Mouse (Mus musculus): ENCODE results near the gene Itgb3.

- no peak for TF ChIP-seq POLR2A (IDR thresholded peaks at IDR 0.05; ENCODE audit: borderline replicate concordance, low read depth, low read length)
- TF ChIP-seq CTCF (IDR thresholded peaks at IDR 0.05; ENCODE audit: low read depth, low read length): no peak
These were observed 65.6 kb downstream of the Itgb3 start for GRCm38 (mm10) chr11:104673412-104673811.

Data from bone marrow macrophage, adult 2 months (primary cell).